Mouse (Mus musculus) megakaryocyte, adult 5-6 weeks (primary cell): Measurements from ENCODE around the gene Guca1b. TPM values are rescaled to one million over a fixed set of nuclear protein-coding genes. Genes with fewer than 3 reads are reported as not detected.

Experiments
- total RNA-seq, 2 experiments: library from RNA; stranded (forward) in 1 of 2; stranded (reverse) in 1 of 2; fragments of 153-499, 151-499 nt in 1 of 2; fragments of 221-1000, 200-1000 nt in 1 of 2; gene quantifications; 2 replicates each; pipeline versions ENCODE4 v1.2.3 to v1.2.4; 2015 to 2017

Guca1b gene
- total RNA-seq, 2 experiments from 2014 or later = 0.15 to 1.5 TPM

Other genes starting within 250 kb of the Guca1b start
- gene Mrps10, start 16.5 kb upstream of the Guca1b start, total RNA-seq (2015) = 30.9 and 34.0 TPM in 2 replicates
- 21.7 and 23.9 TPM in 2 replicates for gene Mrps10, start 16.5 kb upstream of the Guca1b start, total RNA-seq (2017)
- gene Guca1a, start 15.2 kb downstream of the Guca1b start, total RNA-seq (2015) = 6.3 and 7.0 TPM in 2 replicates
- gene Guca1a, start 15.2 kb downstream of the Guca1b start, total RNA-seq (2017) = 1.3 and 1.4 TPM in 2 replicates
- gene AI661453, start 51.2 kb downstream of the Guca1b start, total RNA-seq (2015) = 0.25 and 0.38 TPM in 2 replicates
- gene AI661453, start 51.2 kb downstream of the Guca1b start, total RNA-seq (2017) = 0.16 TPM in 1 of 2 replicates, not detected in the other
- gene 1700001C19Rik, start 52.0 kb downstream of the Guca1b start, total RNA-seq (2015) = not detected in 2 replicates
- not detected in 2 replicates for gene 1700001C19Rik, start 52.0 kb downstream of the Guca1b start, total RNA-seq (2017)
- 16.3 and 19.3 TPM in 2 replicates for gene Taf8, start 116.9 kb downstream of the Guca1b start, total RNA-seq (2015)
- 44.0 and 57.5 TPM in 2 replicates for gene Taf8, start 116.9 kb downstream of the Guca1b start, total RNA-seq (2017)
- gene Ccnd3, start 119.7 kb downstream of the Guca1b start, total RNA-seq (2015) = 315 and 324 TPM in 2 replicates
- 155 and 184 TPM in 2 replicates for gene Ccnd3, start 119.7 kb downstream of the Guca1b start, total RNA-seq (2017)
- gene Bysl, start 226.1 kb downstream of the Guca1b start, total RNA-seq (2015) = 4.8 and 5.6 TPM in 2 replicates
- gene Bysl, start 226.1 kb downstream of the Guca1b start, total RNA-seq (2017) = 6.4 and 7.3 TPM in 2 replicates
- 17.2 and 18.2 TPM in 2 replicates for gene Med20, start 226.2 kb downstream of the Guca1b start, total RNA-seq (2015)
- 32.2 and 33.8 TPM in 2 replicates for gene Med20, start 226.2 kb downstream of the Guca1b start, total RNA-seq (2017)
- gene Gm20517, start 226.2 kb downstream of the Guca1b start, total RNA-seq (2015) = 0.49 and 2.4 TPM in 2 replicates
- gene Gm20517, start 226.2 kb downstream of the Guca1b start, total RNA-seq (2017) = 1.7 and 2.3 TPM in 2 replicates
- 3.9 and 5.1 TPM in 2 replicates for gene Usp49, start 245.3 kb downstream of the Guca1b start, total RNA-seq (2015)
- gene Usp49, start 245.3 kb downstream of the Guca1b start, total RNA-seq (2017) = 4.2 and 5.3 TPM in 2 replicates